Mouse (Mus musculus): ENCODE data around the gene Dntt. TPM values are rescaled to one million over a fixed set of nuclear protein-coding genes. Genes with fewer than 3 reads are reported as not detected.

Dntt gene
- polyA plus RNA-seq, 1 experiment from 2014 or later = not detected

DNA sequence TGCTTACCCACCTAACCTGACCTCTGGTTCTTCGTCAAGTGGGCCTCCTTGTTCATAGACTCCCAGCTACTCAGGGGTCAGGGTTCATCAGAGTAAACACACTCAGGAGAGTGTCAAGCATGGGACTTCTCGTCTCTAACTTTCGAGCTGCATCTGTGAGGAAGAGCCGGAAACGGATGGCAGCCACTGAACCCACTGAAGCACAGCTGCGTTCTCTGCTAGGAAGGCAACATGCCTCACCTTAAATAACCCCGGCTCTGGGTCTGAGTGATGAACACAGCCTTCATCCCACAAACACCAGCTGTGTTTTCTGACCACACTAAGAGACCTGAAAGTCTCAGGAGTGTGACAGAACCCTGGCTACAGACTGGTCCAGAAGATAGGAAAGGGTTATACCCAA, 10.0 kb downstream of the Dntt start:
- ATAC-seq = no peak
- H3K9ac ChIP-seq = no peak overlapping the region
- H3K9me3 ChIP-seq = no peaks in the 10 kb centered on the region
- H3K4me2 ChIP-seq (replicated peaks) = no peak overlapping the region
- no peak overlapping the region for H3K4me3 ChIP-seq (replicated peaks)
- H3K4me1 ChIP-seq (replicated peaks) = no peaks in the 10 kb centered on the region
- H3K36me3 ChIP-seq = no peaks in the 10 kb centered on the region
- WGBS = 65% methylated on average over 7 of the region's 7 CpGs
- H3K27me3 ChIP-seq (replicated peaks) = no peaks in the 10 kb centered on the region
- H3K27ac ChIP-seq = no peak overlapping the region

DNA sequence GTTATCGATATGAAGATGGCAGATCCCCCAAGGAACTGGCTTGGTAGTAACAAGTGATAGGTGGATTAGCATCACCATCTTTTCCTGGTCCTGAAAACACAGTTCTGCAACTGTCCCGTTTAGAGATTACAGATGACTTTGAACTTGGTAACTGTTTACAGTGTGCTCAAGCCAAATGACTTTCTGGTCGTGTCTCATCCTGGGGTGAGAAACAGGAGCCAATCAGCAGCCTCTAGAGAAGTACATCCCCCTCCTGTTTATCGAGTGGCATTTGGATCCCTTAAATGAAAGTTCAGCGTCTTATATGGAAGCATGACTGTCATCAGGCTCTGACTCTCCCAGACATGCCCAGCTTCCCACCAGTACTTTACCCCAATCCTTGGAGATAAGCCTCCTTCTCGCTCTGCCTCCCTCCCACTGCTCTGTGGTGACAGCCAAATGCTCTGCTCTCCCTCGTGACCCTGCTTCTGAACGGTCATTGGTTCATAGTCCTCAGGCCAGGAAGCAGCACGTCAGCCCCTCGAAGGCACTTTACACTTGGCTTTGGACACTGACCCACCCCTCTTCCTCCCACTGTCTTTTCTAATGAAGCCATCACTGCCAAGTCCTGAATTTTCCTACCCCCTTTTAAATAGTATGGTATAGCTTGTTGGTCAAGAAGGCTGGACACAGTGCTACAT, 16.2 kb downstream of the Dntt start:
- H3K4me1 ChIP-seq (replicated peaks) = no peaks in the 10 kb centered on the region
- H3K9ac ChIP-seq = no peak overlapping the region
- no peak overlapping the region for H3K4me2 ChIP-seq (replicated peaks)
- ATAC-seq = no peak
- WGBS = 38% methylated on average over 10 of the region's 10 CpGs
- H3K9me3 ChIP-seq = no peaks in the 10 kb centered on the region
- no peak overlapping the region for H3K27ac ChIP-seq
- H3K4me3 ChIP-seq (replicated peaks) = no peak overlapping the region
- no peaks in the 10 kb centered on the region for H3K36me3 ChIP-seq
- H3K27me3 ChIP-seq (replicated peaks) = no peaks in the 10 kb centered on the region

DNA sequence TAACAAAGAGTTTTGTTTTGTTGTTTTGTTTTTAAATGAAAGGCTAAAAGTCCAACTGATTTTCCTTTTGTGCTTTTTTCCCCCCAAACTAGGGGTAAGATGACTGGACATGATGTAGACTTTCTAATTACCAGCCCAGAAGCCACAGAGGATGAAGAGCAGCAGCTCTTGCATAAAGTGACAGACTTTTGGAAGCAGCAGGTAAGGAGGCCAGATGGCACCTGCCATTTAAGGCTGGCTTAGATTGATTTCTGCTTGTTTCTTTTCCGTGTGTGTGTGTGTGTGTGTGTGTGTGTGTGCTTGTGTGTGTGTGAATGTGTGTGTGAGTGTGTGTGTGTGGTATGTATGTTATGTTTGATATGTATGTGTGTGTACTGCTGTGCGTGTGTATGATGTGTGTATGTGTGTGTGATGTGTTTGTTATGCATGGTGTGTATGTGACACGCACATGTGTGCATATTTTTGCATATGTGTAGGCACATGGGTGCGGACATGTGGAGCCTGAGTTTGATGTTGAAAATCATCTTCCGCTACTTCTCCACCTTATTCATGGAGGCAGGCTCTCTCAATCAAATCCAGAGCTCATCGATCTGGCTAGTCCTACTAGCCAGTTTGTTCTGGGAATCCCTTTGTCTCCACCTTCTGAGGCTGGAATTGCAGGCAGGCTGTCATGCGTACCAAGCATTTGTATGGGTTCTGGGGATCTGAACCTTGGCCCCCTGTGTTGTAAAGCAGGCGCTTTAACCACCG, 18.5 kb downstream of the Dntt start:
- Histone ChIP-seq H3K4me2 (replicated peaks) (no peak overlapping the region), H3K4me1 (replicated peaks) (peaks cover under 1% of the 10 kb centered on the region; the same call in 1 of the 2 replicates), H3K27ac (no peak overlapping the region), H3K4me3 (replicated peaks) (no peak overlapping the region), H3K27me3 (replicated peaks) (no peaks in the 10 kb centered on the region), H3K9me3 (no peaks in the 10 kb centered on the region), H3K36me3 (no peaks in the 10 kb centered on the region), H3K9ac (no peak overlapping the region)
- WGBS = 79% methylated on average over 9 of the region's 9 CpGs
- ATAC-seq = no peak

DNA sequence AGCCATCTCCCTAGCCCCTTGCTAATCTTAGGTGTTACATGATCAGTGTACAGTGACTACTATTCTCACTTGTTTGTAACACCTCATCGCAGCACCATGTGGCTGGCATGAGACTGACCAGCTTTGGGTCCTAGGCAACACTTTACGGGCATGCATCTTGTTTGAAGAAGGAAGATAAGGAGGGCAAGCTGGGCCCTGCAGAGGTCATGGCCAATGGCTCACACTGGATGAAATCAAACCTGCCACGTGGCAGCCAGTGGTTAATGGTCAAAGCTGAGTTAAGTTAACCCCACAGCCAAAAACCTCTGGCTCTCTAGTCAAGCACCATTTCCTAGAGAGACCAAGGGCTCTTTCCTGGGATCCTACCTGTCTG, 19.1 kb downstream of the Dntt start:
- 68% methylated on average over 3 of the region's 3 CpGs for WGBS
- no peaks in the 10 kb centered on the region for H3K9me3 ChIP-seq
- no peaks in the 10 kb centered on the region for H3K36me3 ChIP-seq
- H3K27ac ChIP-seq = no peak overlapping the region
- H3K4me2 ChIP-seq (replicated peaks) = no peak overlapping the region
- no peaks in the 10 kb centered on the region for H3K27me3 ChIP-seq (replicated peaks)
- no peak overlapping the region for H3K4me3 ChIP-seq (replicated peaks)
- ATAC-seq = no peak
- no peak overlapping the region for H3K9ac ChIP-seq
- H3K4me1 ChIP-seq (replicated peaks) = peaks cover 3% of the 10 kb centered on the region; the same call in 1 of the 2 replicates

DNA sequence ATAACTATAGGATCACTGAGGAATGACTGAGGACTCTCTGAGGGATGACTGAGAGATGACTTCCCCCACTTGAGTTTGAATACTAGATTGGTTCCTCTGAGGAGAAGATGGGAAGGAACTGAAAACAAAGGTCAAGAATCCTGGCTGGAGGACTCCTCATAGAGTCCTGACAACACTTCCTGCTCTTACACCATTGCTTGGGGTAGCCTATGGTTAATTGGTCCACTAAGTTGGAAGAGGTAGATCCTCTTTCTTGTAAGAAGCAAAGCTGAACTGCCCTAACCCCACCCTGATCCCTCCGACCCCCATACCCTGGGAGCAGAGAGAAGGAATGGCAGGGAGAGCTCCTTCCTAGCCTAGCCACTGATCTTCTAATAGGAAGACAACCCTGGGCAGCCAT, 22.6 kb downstream of the Dntt start:
- no peak overlapping the region for H3K27ac ChIP-seq

DNA sequence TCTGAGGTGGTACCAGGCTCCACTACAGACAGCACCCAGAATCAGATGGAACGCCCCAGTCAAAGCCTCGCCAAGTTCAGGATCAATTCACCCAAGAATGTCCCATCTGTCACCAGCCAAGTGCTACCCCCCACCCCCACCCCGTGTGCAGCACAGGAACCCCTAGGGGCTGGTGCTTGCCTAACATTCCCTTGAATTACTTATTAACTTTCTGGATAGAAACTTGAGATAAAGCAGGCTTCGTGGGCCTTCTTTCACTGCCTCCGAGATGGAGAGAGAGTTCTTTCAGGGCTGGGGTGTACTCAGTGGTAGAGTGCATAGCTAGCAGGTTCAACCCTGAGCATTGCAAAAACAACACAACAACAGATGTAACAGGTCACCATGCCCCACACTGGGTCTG, 23.2 kb downstream of the Dntt start:
- no peak overlapping the region for H3K27ac ChIP-seq
- no peak overlapping the region for H3K9ac ChIP-seq
- H3K4me1 ChIP-seq (replicated peaks) = peaks cover 3% of the 10 kb centered on the region; the same call in 1 of the 2 replicates
- H3K4me3 ChIP-seq (replicated peaks) = no peak overlapping the region
- H3K27me3 ChIP-seq (replicated peaks) = no peaks in the 10 kb centered on the region
- no peaks in the 10 kb centered on the region for H3K36me3 ChIP-seq
- no peaks in the 10 kb centered on the region for H3K9me3 ChIP-seq
- no peak overlapping the region for H3K4me2 ChIP-seq (replicated peaks)
- peak; percentile 76 for ATAC-seq
- 50% methylated on average over 5 of the region's 5 CpGs for WGBS

More for the DNA sequence above, 22.6 kb downstream of the Dntt start:
- Histone ChIP-seq H3K4me1 (replicated peaks) (peaks cover 3% of the 10 kb centered on the region; the same call in 1 of the 2 replicates), H3K27me3 (replicated peaks) (no peaks in the 10 kb centered on the region), H3K9ac (no peak overlapping the region), H3K9me3 (no peaks in the 10 kb centered on the region), H3K4me2 (replicated peaks) (no peak overlapping the region), H3K4me3 (replicated peaks) (no peak overlapping the region), H3K36me3 (no peaks in the 10 kb centered on the region)
- peak; percentile 17; the same call in 1 of the 2 replicates for ATAC-seq
- WGBS = 74% methylated on average over 1 of the region's 1 CpGs

DNA sequence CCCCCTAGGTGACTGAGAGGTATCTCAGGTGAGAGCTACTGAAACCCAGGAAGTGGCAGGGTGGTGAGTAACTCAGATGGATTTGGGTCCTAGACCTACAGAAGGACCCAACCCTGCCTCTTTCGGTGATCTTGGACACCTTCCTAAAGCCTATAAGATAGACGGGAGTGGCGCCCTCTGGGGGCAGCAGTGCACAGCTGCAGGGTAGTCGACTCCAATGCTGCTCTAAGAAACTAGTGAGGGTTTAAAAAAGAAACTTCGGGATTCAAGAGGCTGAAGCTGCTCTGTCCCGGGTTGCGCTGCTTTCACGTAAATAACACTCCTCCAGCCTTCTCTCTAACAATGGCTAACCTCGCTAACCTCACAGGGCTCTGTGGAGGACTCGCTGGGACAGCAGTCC, 24.5 kb downstream of the Dntt start:
- Histone ChIP-seq H3K4me3 (replicated peaks) (no peak overlapping the region), H3K9ac (no peak overlapping the region), H3K9me3 (no peaks in the 10 kb centered on the region), H3K36me3 (no peaks in the 10 kb centered on the region), H3K27me3 (replicated peaks) (no peaks in the 10 kb centered on the region), H3K27ac (no peak overlapping the region), H3K4me2 (replicated peaks) (no peak overlapping the region), H3K4me1 (replicated peaks) (peaks cover 3% of the 10 kb centered on the region; the same call in 1 of the 2 replicates)
- ATAC-seq = no peak
- 32% methylated on average over 10 of the region's 10 CpGs for WGBS

DNA sequence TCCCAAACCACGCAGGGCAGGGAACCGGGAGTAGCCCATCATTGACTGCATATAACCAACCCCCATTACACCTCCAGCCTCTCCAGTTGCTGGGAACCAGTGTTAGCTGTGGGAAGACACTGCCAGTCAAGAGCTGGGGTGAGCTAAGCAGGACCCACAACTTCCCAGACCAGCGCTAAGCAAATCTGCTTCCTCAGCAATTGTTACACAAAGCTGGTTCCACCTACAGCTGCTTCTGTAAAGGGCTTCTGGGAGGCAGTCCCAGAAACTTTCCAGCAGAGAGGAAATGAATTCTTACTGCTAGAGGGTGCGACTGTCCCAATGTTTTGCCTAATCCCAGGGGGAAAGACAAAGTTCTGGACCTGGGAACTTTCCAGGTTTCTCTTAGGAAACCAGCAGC, 25.6 kb downstream of the Dntt start:
- 61% methylated on average over 4 of the region's 4 CpGs for WGBS
- H3K9ac ChIP-seq = no peak overlapping the region
- ATAC-seq = no peak

DNA sequence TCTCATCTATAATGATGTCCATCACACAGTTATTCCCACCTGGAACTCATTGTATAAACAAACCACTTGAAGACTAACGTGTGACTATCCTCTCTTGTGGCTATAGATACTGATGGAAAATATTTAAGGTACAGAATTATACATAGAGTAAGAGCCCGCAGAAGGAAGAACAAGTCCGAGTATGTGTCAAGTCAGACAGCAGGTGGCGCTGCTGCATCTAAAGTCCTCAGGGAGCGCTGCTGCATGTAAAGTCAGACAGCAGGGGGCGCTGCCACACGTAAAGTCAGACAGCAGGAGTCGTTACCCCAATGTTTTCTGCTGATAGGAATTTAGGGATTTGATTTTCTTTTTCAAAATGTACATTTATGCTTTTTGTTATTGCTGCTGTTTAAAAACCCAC, 42.4 kb downstream of the Dntt start:
- 6% methylated on average over 8 of the region's 8 CpGs for WGBS
- Histone ChIP-seq H3K9me3 (no peaks in the 10 kb centered on the region), H3K27ac (no peak overlapping the region), H3K36me3 (no peaks in the 10 kb centered on the region), H3K4me2 (replicated peaks) (no peak overlapping the region), H3K9ac (no peak overlapping the region), H3K4me3 (replicated peaks) (no peak overlapping the region), H3K4me1 (replicated peaks) (no peaks in the 10 kb centered on the region), H3K27me3 (replicated peaks) (no peaks in the 10 kb centered on the region)
- ATAC-seq = 0 out of 2 replicates have a peak, but pooled peaks have one; percentile 49

More for the DNA sequence above, 25.6 kb downstream of the Dntt start:
- H3K36me3 ChIP-seq = no peaks in the 10 kb centered on the region
- H3K4me1 ChIP-seq (replicated peaks) = peaks cover 3% of the 10 kb centered on the region; the same call in 1 of the 2 replicates
- H3K9me3 ChIP-seq = no peaks in the 10 kb centered on the region
- no peak overlapping the region for H3K4me2 ChIP-seq (replicated peaks)
- H3K4me3 ChIP-seq (replicated peaks) = no peak overlapping the region
- H3K27me3 ChIP-seq (replicated peaks) = no peaks in the 10 kb centered on the region
- no peak overlapping the region for H3K27ac ChIP-seq

DNA sequence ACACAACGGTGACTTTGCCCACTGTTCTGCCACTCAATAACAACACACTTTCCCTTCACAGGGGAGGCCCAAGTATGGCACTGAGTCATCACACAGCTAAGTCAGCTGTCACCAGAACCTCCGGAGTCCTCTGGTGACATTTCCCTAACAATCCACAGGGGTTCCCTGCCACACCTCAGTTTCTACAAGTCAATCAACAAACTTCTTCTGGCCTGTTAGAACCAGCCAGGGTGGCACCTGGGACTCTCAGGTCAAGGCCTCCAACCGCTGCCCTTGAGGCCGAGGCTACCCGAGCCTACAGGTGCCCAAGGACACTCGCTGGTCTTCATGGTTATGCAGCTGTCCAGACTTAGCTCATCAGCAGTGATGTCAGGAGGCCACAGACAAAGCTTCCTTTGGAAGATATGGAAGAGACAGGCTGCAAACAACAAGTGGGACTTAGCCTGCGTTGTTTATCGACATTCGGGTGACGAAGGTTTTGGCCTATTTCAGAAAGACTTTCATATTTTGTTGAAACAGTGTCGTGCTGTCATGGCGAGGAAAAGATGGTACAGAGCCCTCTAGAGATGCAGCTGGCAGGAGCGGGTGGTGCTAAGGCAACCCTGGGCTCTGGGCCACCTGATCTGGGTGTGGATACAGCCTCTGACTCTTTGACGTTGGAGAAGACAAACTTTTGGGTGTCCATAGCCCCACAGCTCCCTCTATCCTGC, 44.8 kb downstream of the Dntt start:
- H3K36me3 ChIP-seq = no peaks in the 10 kb centered on the region
- H3K9me3 ChIP-seq = no peaks in the 10 kb centered on the region
- no peak overlapping the region for H3K9ac ChIP-seq
- no peak overlapping the region for H3K27ac ChIP-seq
- no peaks in the 10 kb centered on the region for H3K4me1 ChIP-seq (replicated peaks)
- WGBS = 86% methylated on average over 14 of the region's 14 CpGs
- no peak for ATAC-seq
- no peak overlapping the region for H3K4me2 ChIP-seq (replicated peaks)
- no peak overlapping the region for H3K4me3 ChIP-seq (replicated peaks)
- no peaks in the 10 kb centered on the region for H3K27me3 ChIP-seq (replicated peaks)

DNA sequence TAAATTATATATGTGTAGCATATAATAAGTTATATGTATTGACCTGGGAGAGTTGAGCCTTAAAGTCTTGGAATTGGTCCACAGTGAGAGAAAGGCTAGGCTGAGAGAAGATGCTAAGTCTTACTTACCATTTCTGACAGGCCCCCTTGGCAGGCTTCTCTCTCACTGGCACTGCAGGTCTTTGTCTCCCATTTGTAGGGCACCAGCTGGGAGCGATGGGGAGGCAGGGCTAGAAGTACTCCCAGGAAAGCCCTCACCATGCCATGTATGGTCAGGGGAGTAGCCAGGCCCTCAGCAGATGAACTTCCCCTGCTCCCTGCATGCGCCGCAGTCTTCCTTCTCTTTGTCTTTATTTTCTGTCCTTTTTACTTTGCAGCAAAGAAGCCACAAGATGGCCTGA, 47.8 kb downstream of the Dntt start, which contains the start of gene Opalin:
TSS of gene Opalin (minus strand) at position 208 of the 400 bp plus-strand sequence.
- Histone ChIP-seq H3K4me2 (replicated peaks) (no peak within 1 kb of the TSS), H3K9ac (no peak within 1 kb of the TSS), H3K36me3 (no peaks in the 10 kb centered on the region), H3K4me1 (replicated peaks) (no peaks in the 10 kb centered on the region), H3K9me3 (no peaks in the 10 kb centered on the region), H3K27me3 (replicated peaks) (no peaks in the 10 kb centered on the region), H3K27ac (no peak within 1 kb of the TSS), H3K4me3 (replicated peaks) (no peak within 1 kb of the TSS)
- 82% methylated on average over 3 of the region's 3 CpGs for WGBS
- ATAC-seq = no peak

DNA sequence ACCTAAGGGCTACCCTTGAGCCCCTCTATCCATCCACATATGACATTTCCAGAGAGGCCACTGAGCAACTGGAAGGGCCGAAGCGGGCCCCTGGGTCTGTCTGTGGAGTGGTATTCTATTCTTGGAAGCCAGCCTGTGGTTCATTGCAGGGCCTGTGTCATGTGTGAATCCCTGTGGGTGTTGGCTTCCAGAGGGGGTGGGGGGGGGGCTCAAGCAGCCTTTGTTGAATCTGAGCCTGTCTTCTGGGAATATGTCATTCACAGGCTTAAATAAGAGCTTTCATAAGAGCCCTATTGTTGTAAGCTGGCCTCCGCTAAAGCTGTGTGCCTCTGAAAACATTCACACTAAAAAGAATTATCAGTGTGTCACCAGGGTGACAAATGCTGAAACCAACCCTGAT, 52.5 kb downstream of the Dntt start:
- Histone ChIP-seq H3K4me1 (replicated peaks) (no peaks in the 10 kb centered on the region), H3K27ac (no peak overlapping the region), H3K9ac (no peak overlapping the region), H3K36me3 (no peaks in the 10 kb centered on the region), H3K9me3 (no peaks in the 10 kb centered on the region), H3K4me3 (replicated peaks) (no peak overlapping the region), H3K4me2 (replicated peaks) (no peak overlapping the region), H3K27me3 (replicated peaks) (no peaks in the 10 kb centered on the region)
- ATAC-seq = no peak
- 69% methylated on average over 3 of the region's 3 CpGs for WGBS

Data from intestine, embryonic 15.5 days (tissue).